Mouse (Mus musculus) liver, embryonic 14.5 days (tissue): ENCODE measurements around the gene Enox1.

ENCODE experiments used
- CTCF ChIP-seq: IDR thresholded peaks from 2 replicates; pipeline ENCODE4 v1.5.1; 2016; ENCODE audit warnings: antibody characterized with exemption, low read depth, control low read depth
- EP300 ChIP-seq: IDR thresholded peaks from 2 replicates; pipeline ENCODE4 v1.6.1; 2016; ENCODE audit warnings: antibody characterized with exemption, low read depth

DNA sequence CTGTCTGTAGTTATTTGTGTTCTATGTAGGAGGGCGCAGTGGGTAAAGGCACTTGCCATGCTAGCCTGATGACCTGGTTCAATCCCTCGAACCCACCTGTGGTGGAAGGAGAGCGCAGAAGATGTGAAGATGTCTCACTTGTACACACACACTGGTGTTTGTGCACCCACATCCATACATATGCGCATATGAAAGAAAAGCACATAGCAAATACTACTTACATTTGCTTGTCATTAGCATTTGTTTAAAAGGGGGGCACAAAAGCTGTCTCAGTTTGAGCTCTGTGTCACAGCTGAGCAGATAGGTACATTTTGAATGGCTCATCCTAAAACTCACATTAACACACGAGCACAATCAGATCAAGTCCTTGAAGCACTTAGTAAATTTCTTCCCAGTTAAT lies 560.4 kb downstream of the Enox1 start:
- TF ChIP-seq CTCF (no peak), EP300 (no peak)
